Mouse (Mus musculus) adrenal gland, postnatal 14 days (tissue): ENCODE results near the gene Cyp2t4. TPM values are rescaled to one million over a fixed set of nuclear protein-coding genes. Genes with fewer than 3 reads are reported as not detected.

Experiments used
- DNase-seq: peaks from one replicate; pipeline ENCODE4 v3.0.0; 2021; ENCODE audit warnings: mixed read lengths
- total RNA-seq: library from RNA; stranded (reverse); gene quantifications from 2 replicates; pipeline ENCODE4 v1.2.3, GENCODE M21; 2021

Cyp2t4 gene
- total RNA-seq, 1 experiment from 2014 or later = not detected

GRCm38 (mm10) chr7:27160921-27161320 lies 7.4 kb downstream of the Cyp2t4 start:
- no peak for DNase-seq

DNA sequence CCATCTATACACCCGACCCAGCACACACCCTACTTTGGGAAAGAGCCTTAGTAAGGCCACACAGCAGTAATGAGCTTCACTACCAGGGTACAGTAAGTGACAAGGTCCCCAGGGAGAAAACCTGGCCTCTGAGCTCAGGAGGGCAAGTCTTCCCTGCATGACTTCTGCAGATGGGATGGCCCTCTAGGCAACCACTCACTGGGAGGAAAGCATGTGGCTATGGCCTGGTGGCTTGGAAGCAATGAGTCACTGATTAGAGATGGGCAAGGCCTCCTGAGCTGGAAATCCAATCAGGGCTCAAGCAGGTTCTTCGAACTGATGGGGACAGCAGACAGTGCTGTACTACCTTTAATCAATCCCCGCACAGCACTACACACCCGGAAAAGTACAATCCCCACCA lies 8.2 kb downstream of the Cyp2t4 start:
- DNase-seq = peak; percentile 68

DNA sequence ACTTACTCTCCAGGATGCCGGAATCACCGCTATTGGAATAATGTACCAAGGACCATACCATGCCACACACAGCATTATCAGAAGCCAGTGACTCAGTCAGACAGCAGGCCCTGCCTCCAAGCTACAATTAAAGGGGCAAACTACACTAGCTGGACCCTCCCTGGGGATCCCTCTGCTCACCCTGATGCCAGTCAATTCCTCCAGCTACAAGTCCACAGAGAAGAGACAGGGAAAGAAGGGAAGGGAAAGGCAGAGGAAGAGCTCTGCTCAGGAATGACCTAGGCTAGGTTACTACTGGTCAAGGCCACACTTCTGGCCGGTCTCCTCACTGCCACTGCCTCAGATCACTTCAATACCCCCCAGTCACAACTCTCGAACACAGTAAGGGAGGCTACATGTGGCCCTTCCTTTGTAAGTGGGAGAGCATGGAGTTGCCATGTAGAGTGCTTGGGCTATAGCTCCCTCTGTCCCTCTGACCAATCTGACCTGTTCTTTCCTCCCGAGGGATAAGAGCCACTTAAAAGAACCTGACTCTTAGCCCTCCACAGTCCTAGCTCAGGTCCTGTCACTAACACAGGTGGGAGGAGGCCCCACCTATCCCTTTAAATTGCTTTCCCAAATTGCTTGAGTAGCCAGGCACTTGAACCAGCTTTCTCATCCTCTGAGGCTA lies 9.4 kb downstream of the Cyp2t4 start:
- no peak for DNase-seq

DNA sequence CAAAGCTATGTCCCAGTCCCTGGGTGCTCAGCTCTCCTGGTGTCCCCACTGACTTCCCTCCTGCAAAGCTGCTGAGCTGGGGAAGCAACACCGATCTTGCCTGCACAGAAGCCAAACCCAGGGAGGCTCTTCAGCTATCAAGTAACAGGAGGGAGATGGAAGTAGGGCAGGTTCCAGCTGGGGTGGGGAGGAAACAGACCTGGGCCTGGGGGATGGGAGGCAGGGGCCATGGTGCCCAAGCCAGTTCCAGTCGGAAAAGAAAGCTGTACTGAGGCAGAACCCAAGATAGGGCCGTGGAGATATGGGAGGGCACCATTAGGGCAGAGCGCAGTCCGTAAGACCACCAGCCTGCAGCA lies 9.9 kb downstream of the Cyp2t4 start:
- no peak for DNase-seq

GRCm38 (mm10) chr7:27164112-27164947 lies 10.8 kb downstream of the Cyp2t4 start:
- peak; percentile 80 for DNase-seq

DNA sequence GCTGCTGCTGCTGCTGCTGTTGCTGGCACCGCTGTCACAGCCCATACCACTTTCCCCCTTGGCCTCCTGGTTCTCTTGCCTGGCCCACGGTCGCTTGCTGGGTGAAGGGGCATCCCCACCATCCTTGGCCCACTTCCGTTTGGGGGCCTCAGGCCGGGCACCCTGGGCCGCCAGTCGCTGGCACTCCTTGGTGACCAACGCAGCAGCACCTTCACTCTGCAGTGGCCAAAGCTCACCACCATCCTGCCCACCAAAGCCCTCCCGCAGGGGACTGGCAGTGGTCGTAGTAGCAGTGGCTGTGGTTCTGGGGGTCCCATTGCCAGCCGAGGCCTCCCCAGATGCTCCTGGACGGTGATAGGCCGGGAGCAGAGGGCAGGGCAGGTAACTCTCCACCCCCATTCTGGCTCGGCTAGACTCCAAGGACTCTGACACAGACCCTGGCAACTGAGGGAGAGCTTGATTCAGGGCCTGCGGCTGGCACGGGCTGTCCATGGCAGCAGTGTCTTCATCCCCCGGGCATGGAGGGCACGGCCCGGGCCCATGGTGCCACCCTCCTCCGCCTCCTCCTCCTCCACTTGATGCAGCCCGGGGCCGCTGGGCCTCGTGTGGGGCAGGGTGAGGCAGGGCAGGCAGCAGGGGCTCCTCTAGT lies 11.6 kb downstream of the Cyp2t4 start:
- peak; percentile 88 for DNase-seq

DNA sequence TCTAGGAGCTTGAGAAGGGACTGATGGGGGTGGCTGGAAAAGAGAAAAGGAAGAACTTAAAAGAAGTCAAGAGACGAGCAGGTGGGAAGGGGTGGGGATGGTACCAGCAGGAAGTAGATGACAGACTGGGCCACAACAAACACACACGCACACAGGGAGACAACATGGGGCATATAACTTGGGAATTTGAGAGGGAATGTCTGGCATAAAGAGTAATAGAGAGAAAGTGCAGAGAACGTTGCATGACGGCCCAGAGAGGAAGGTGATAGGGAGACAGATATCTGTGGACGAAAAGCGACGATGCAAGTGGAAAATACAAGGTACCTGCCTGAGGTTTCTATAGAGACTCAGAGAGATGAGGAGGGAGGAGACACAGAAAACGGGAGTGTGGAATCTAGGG lies 12.2 kb downstream of the Cyp2t4 start:
- DNase-seq = no peak

- peak; percentile 96 for DNase-seq
Observed at GRCm38 (mm10) chr7:27166229-27166613, 12.7 kb downstream of the Cyp2t4 start.

- DNase-seq = peak; percentile 98
Observed at GRCm38 (mm10) chr7:27166614-27167474, 13.3 kb downstream of the Cyp2t4 start, which contains the start of gene Egln2. Gene Egln2, minus strand, starts transcription at chr7:27166802.

DNA sequence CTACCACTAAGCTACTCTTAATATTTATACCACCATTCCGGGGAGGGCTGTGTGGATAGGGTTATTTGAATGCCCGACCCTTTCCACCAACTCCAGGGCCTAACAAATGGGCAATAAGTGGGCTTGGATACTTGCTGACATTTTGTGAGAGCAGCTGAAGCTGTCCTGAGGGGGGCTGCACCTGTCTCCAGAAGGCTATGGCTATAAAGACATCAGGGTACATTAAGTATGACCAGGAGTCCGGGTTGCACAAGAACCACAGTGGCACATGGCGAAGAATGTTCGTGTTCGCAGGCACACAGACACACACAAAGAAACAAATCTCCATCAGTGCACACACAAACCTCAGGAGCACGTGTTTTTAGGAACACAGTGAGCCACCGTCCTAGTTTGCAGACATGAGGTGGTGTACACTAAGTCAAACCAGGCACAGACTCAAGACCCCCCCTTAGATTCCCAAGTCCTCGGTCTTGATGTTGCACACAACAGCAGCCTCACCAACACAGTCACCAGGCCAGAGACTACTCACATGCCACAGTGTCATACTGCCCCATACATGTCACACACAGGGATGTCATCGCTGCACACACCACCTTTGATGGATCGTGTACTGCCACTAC lies 14.1 kb downstream of the Cyp2t4 start:
- no peak for DNase-seq

GRCm38 (mm10) chr7:27168371-27168770 lies 14.9 kb downstream of the Cyp2t4 start:
- no peak for DNase-seq

- DNase-seq = no peak
Observed at GRCm38 (mm10) chr7:27170981-27171380, 17.5 kb downstream of the Cyp2t4 start.

DNA sequence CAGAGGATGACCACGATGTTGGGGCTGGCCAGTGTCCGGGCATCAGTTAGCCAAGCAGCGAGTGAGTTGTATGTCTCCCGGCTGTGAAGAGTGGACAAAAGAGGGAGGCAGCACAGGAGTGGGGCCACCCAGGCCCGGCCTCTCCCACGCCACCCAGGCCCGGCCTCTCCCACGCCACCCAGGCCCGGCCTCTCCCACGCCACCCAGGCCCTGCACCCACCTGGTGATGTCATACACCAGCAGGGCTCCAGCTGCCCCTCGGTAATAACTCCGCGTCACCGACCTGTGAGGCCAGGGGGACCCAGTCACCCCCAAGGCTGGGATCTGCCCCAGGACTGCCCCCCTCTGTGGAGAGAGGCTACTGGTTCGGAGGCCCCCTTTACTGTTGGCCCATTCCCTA lies 21.0 kb downstream of the Cyp2t4 start:
- no peak for DNase-seq

DNA sequence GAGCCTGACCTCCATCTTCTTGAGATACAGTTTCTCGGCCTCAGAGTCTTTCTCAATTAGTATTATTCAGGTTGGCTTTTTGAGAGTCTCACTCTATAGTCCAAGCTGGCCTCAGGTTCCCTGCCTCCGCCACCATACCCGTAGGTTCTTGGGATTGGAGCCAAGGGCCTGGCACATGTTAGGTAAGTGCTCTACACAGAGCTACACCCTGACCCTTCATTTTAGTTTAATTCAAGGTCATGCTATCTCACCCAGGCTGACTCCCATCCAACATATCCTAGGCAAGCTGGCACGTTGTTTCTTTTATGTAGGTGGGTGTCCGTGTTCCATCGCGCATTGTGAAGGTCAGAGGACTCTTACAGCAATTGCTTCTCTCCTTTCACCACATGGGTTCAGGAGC lies 21.4 kb downstream of the Cyp2t4 start:
- no peak for DNase-seq

- no peak for DNase-seq
Observed at GRCm38 (mm10) chr7:27177942-27178323, 24.4 kb downstream of the Cyp2t4 start.

GRCm38 (mm10) chr7:27178324-27179216 lies 25.1 kb downstream of the Cyp2t4 start, which contains the start of gene Rab4b:
Gene Rab4b, minus strand, starts transcription at chr7:27178896.
- peak; percentile 99 for DNase-seq

GRCm38 (mm10) chr7:27179217-27179918 lies 25.9 kb downstream of the Cyp2t4 start:
- no peak for DNase-seq

DNA sequence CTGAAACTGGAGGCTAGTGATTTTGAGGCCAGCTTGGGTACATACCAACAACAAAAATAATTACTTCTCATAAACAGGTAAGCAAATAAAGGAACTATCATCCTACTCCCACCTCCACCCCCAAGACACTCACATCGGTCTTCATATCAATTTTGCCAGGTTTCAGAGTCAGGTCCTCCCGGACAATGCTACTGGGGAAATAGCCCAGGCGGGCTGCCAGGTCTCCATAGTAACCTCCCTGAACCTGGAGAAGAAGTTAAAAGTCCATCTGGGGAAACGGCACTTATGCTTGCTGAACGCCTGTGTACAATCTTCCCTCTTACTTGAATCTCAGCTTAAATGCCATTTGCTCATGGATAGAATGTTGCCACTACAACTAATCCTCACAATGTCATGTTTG lies 26.5 kb downstream of the Cyp2t4 start:
- peak; percentile 63 for DNase-seq

DNA sequence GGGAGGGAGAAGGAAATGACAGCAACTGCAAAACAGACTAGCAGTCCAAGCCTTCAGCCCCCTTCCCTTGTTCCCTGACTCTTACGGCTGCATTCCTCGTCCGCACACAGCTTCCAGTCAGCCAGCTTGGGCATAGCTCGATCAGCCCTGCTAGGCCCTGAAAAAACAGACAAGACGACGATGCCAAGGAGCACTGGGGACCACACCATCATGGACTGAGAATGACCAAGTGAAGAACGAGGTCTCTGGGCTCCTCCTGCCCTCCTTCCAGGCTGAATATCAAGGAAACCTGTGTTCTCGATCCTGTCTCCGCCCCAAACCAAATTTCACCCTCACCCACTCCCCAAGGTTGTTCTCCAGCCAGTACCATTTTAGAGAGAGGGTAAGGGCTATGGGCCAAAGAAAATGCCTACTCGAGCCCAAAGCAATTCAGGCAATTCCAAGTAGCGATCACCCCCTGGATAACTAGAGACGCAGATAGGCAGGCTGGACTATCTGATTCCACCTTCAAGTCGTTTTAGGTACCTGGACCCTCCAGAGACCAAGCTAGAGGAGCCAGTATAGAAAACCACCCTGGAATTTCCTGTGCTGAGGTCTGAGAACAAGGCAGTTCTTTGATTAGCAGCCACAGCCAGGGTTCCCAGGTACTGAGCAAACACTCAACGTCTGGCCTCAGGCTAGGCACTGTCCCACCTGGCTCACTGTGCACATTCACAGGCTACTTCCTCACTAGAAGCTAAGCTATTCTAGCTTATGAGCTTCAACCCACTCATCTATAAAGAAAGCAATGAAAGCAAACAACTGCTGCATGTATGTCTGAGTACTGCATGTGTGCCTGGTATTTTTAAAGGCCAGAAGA lies 27.6 kb downstream of the Cyp2t4 start, which contains the start of the genes Gm21983 and Mia:
Gene Gm21983, minus strand, starts transcription at position 250 of the 859 bp plus-strand sequence.
Gene Mia, minus strand, starts transcription at position 321 of the 859 bp plus-strand sequence.
- DNase-seq = no peak
